Mouse (Mus musculus) thymus, postnatal 4 days (tissue): ENCODE measurements around the gene Ap1g1.
"Not testable (repeated sequence)": the region's sequence is repeated elsewhere in the genome, so short reads cannot be mapped to it uniquely, and the experiment has no call there.

Experiments used
- DNase-seq: peaks from one replicate; pipeline ENCODE4 v3.0.0; 2021

Gene Ap1g1

GRCm38 (mm10) chr8:109868003-109868679, 89.8 kb downstream of the Ap1g1 start, which contains the start of gene Phlpp2:
Gene Phlpp2 (plus strand): TSS chr8:109868542.
- DNase-seq: peak; percentile 94

GRCm38 (mm10) chr8:109868680-109869361, 90.5 kb downstream of the Ap1g1 start:
- DNase-seq: peak; percentile 48

GRCm38 (mm10) chr8:109871056-109871455, 92.7 kb downstream of the Ap1g1 start:
- DNase-seq: no peak

GRCm38 (mm10) chr8:109873800-109874199, 95.4 kb downstream of the Ap1g1 start:
- DNase-seq: not testable (repeated sequence)

GRCm38 (mm10) chr8:109880012-109880662, 101.8 kb downstream of the Ap1g1 start:
- no peak for DNase-seq

- DNase-seq: no peak
Measured at GRCm38 (mm10) chr8:109885294-109885693, 106.9 kb downstream of the Ap1g1 start.

- no peak for DNase-seq
Measured at GRCm38 (mm10) chr8:109889211-109889610, 110.9 kb downstream of the Ap1g1 start.

- DNase-seq: no peak
Measured at GRCm38 (mm10) chr8:109890794-109891585, 112.6 kb downstream of the Ap1g1 start.

- no peak for DNase-seq
Measured at GRCm38 (mm10) chr8:109894636-109895035, 116.3 kb downstream of the Ap1g1 start.

- no peak for DNase-seq
Measured at GRCm38 (mm10) chr8:109895355-109895754, 117.0 kb downstream of the Ap1g1 start.

- DNase-seq: no peak
Measured at GRCm38 (mm10) chr8:109902379-109902778, 124.0 kb downstream of the Ap1g1 start.

GRCm38 (mm10) chr8:109903909-109904469, 125.6 kb downstream of the Ap1g1 start:
- DNase-seq: no peak

GRCm38 (mm10) chr8:109904928-109905668, 126.7 kb downstream of the Ap1g1 start:
- DNase-seq: no peak

GRCm38 (mm10) chr8:109906907-109907306, 128.6 kb downstream of the Ap1g1 start:
- no peak for DNase-seq

GRCm38 (mm10) chr8:109907376-109907775, 129.0 kb downstream of the Ap1g1 start:
- DNase-seq: no peak
